Mouse (Mus musculus) cerebellum, adult 2 months (tissue): ENCODE results near the gene Wscd2.

ENCODE experiments used
- CTCF ChIP-seq: fragments of 200-500 bp; IDR thresholded peaks from 2 replicates; pipeline ENCODE4 v1.5.1; 2011; ENCODE audit warnings: low read depth, mild to moderate bottlenecking, control low read depth, low read length, moderate library complexity, borderline replicate concordance; ENCODE audit not compliant: insufficient read depth
- POLR2A ChIP-seq: fragments of 200-500 bp; IDR thresholded peaks from 2 replicates; pipeline ENCODE4 v1.6.1; 2011; ENCODE audit warnings: low read length, control low read depth, borderline replicate concordance; ENCODE audit not compliant: insufficient read depth

GRCm38 (mm10) chr5:113604758-113605157 is 114.6 kb downstream of the Wscd2 start:
- TF ChIP-seq CTCF: no peak
- no peak for TF ChIP-seq POLR2A
